Mouse (Mus musculus) myocyte (in vitro differentiated cells): ENCODE data around the gene Ap4s1.

ENCODE experiments used
- E2F4 ChIP-seq: IDR thresholded peaks from one replicate; pipeline ENCODE4 v1.6.1; 2011; ENCODE audit warnings: mild to moderate bottlenecking, control low read depth, moderate library complexity; ENCODE audit not compliant: insufficient read depth
- MYOD1 ChIP-seq, 3 experiments: IDR thresholded peaks; one replicate each; pipeline ENCODE4 v1.6.1; 2011; ENCODE audit warnings: control low read depth in 2 of 3, low read depth in 2 of 3, mild to moderate bottlenecking in 2 of 3, moderate library complexity in 1 of 3; ENCODE audit not compliant: insufficient read length in 2 of 3, control insufficient read depth in 1 of 3
- POLR2A ChIP-seq: IDR thresholded peaks from one replicate; pipeline ENCODE4 v1.6.1; 2011; ENCODE audit warnings: low read depth, mild to moderate bottlenecking, control low read depth, moderate library complexity; ENCODE audit not compliant: insufficient read length
- POLR2AphosphoS2 ChIP-seq: IDR thresholded peaks from one replicate; pipeline ENCODE4 v1.6.1; 2011; ENCODE audit warnings: low read depth, control low read depth; ENCODE audit not compliant: insufficient read length
- SRF ChIP-seq: IDR thresholded peaks from one replicate; pipeline ENCODE4 v1.6.1; 2011; ENCODE audit warnings: low read depth; ENCODE audit not compliant: control insufficient read depth, insufficient read length

DNA sequence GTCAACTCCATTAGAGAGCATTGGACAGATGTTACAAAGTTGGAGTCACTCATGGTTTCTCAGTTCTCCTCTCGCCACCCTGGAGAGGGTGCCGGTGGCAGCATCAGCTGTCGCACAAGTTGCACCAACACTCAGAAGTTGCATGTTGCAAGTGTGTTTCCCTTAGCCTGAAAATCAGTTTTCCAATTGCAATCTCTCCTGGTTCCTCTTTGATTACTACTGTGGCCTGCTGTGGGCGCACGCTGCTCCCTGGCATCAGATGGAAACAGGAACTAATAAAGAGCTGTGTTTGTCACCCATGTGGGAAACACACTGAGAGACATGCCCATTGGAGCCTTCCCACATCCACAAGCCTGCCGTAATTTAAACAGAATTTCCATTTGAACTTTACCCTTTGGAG is 27.8 kb downstream of the Ap4s1 start:
- TF ChIP-seq POLR2A = no peak
- no peak for TF ChIP-seq SRF
- no peak for TF ChIP-seq MYOD1 (IDR thresholded peaks at IDR 0.05; ENCODE audit: control insufficient read depth in 1 of 3, insufficient read length in 2 of 3, low read depth in 2 of 3)
- no peak for TF ChIP-seq E2F4
- TF ChIP-seq POLR2AphosphoS2 = no peak
